Mouse (Mus musculus): ENCODE results near the gene Myo1e.

DNA sequence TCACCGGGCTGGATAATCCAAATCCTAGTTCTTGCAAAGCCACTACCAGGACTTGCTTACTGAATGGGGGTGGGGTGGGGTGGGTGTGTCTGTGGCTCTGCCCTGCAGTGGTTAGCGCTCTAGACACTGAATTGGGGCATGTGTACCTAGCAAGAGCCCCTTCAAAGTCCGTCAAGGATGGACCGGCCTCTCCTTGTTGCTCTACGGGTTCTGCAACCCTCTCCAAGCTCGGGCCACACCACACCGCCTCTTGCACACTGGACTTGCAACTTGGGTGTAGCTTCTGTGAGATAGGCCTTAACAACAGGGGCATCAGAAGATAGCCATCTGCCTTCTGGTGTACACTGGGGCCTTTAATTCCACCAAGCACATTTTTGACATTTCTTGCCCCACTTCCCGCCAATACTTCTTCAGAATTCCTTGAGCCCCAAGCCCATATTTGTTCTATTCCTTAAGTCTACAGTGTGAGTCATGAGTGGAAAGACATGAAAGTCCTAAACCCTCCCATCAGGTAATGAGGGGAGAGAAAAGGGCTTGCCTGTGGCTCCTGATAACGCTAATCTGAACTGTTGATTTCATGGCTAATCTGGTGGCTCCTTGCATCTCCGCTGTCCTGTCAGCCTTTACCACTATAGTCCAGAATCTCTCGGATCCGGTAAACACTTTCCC is 67.9 kb downstream of the Myo1e start:
- TF ChIP-seq CTCF (IDR thresholded peaks at IDR 0.05; ENCODE audit: control insufficient read depth, insufficient read depth, low read length): no peak
- no peak for TF ChIP-seq POLR2A (IDR thresholded peaks at IDR 0.05; ENCODE audit: borderline replicate concordance, control insufficient read depth, low read depth, low read length)
